Mouse (Mus musculus) embryo, embryonic 11.5 days (tissue): Measurements from ENCODE around the gene Olfr1437.
"Not testable (repeated sequence)": the region's sequence is repeated elsewhere in the genome, so short reads cannot be mapped to it uniquely, and the experiment has no call there.

Experiments used
- DNase-seq: peaks from one replicate; pipeline ENCODE4 v3.0.0-alpha.2; 2012; ENCODE audit warnings: low read depth, low spot score

Gene Olfr1437

GRCm38 (mm10) chr19:12325001-12325400 is at the start of gene Olfr1437:
TSS of gene Olfr1437 (minus strand) at chr19:12325101.
- no peak for DNase-seq

- DNase-seq: no peak
Measured at GRCm38 (mm10) chr19:12374465-12375025, 49.6 kb upstream of the Olfr1437 start.

- DNase-seq: no peak
Measured at GRCm38 (mm10) chr19:12373004-12373403, 48.1 kb upstream of the Olfr1437 start.

- DNase-seq: no peak
Measured at GRCm38 (mm10) chr19:12335810-12336209, 10.9 kb upstream of the Olfr1437 start, which contains the start of gene Olfr1438-ps1. TSS of gene Olfr1438-ps1 (minus strand) at chr19:12335910.

GRCm38 (mm10) chr19:12299030-12299429 is 25.9 kb downstream of the Olfr1437 start, which contains the start of gene Olfr1436:
TSS of gene Olfr1436 (minus strand) at chr19:12299130.
- DNase-seq: not testable (repeated sequence)

- no peak for DNase-seq
Measured at GRCm38 (mm10) chr19:12292979-12293378, 31.9 kb downstream of the Olfr1437 start.

- DNase-seq: no peak
Measured at GRCm38 (mm10) chr19:12279554-12279953, 45.3 kb downstream of the Olfr1437 start, which contains the start of gene Olfr1434. TSS of gene Olfr1434 (plus strand) at chr19:12279854.
